Mouse (Mus musculus): ENCODE measurements around the gene Auts2.

DNA sequence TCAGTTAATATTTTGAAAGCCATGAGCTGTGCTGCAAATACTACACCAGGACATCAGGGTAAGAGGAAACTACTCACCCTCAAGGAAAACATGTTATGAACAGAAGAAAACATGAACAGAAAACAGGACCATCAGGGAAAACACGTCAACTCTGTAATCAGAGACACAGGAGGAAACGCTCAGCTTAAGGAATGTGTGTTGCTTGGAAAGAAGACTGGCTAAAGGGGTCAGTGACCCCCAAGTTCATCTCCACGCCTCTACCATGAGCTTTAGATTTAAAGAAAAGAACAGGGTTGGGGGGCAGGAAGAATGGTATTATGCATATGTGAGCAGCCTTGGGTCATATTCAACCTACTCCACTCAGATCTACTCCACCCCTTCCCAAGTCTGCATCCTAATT, 356.5 kb downstream of the Auts2 start:
- no peak for TF ChIP-seq POLR2A (IDR thresholded peaks at IDR 0.05; ENCODE audit: low read depth, low read length)
- no peak for TF ChIP-seq CTCF (conservative IDR thresholded peaks at IDR 0.05; ENCODE audit: insufficient read depth, insufficient read length, low read depth, low read length)

Measured in kidney, adult 2 months (tissue).